In the genomic region with DNA sequence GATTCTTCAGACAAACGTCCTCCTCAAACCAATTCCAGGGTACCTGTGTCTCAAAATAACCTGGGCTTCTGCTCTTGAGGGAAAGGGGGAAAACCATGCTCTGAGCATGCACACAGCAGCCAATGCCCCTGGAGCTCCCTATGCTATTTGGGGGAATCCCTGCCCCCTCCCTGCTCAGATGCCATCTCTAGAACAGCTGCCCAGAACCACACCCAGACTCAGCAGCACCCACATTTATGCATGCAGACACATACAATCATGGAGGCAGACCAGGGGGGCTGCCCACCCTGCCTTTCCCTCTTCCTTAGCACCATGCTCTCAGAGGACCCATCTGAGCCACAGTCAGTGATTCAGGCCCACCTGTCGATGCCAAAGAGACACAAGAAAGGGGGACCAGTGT, we compare ENCODE assay signal across 22 mouse cellular contexts. TPM values are rescaled to one million over a fixed set of nuclear protein-coding genes. Genes with fewer than 3 reads are reported as not detected.
"Had no signal": no experiment of that assay in that cellular context is flagged by ENCODE, and none has a peak within 500 bp of the region (broad histone marks: within the 10 kb centered on the region; RNA-seq: fewer than 3 reads in every experiment).

No protein-coding gene starts in this region.

- H3K9ac ChIP-seq: liver, embryonic 13.5 days; liver, embryonic 15.5 days; liver, postnatal 0 days; lung, embryonic 15.5 days; midbrain, embryonic 12.5 days; neural tube, embryonic 13.5 days; neural tube, embryonic 15.5 days; stomach, embryonic 15.5 days had no signal

- H3K4me2 ChIP-seq: liver, embryonic 13.5 days; liver, embryonic 15.5 days; lung, embryonic 15.5 days; midbrain, embryonic 12.5 days; neural tube, embryonic 13.5 days; neural tube, embryonic 15.5 days had no signal

- H3K27ac ChIP-seq: liver, embryonic 13.5 days; liver, embryonic 15.5 days; lung, embryonic 15.5 days; macrophage; midbrain, embryonic 12.5 days; neural tube, embryonic 13.5 days; neural tube, embryonic 15.5 days; stomach, embryonic 15.5 days had no signal

- H3K27me3 ChIP-seq: liver, embryonic 15.5 days; lung, embryonic 15.5 days; midbrain, embryonic 12.5 days; neural tube, embryonic 13.5 days; neural tube, embryonic 15.5 days; stomach, embryonic 15.5 days had no signal

- DNase-seq: liver, embryonic 13.5 days; liver, postnatal 0 days; lung, adult 2 months; lung, postnatal 14 days; midbrain, embryonic 14.5 days; right cerebral cortex, postnatal 14 days; thymus, adult 2 months; thymus, postnatal 25 days had no signal

- ATAC-seq: liver, postnatal 0 days; midbrain, embryonic 16.5 days had no signal

- H3K9me3 ChIP-seq: liver, embryonic 13.5 days; liver, embryonic 15.5 days; lung, embryonic 15.5 days; megakaryocyte, embryonic 14.5 days; midbrain, embryonic 12.5 days; neural tube, embryonic 13.5 days; neural tube, embryonic 15.5 days; stomach, embryonic 15.5 days had no signal

- H3K4me3 ChIP-seq: liver, embryonic 13.5 days; liver, embryonic 15.5 days; lung, embryonic 15.5 days; megakaryocyte, embryonic 14.5 days; midbrain, embryonic 12.5 days; neural tube, embryonic 13.5 days; neural tube, embryonic 15.5 days; stomach, embryonic 15.5 days had no signal

- H3K36me3 ChIP-seq: liver, embryonic 15.5 days had no signal

RNA-seq across cellular contexts. Expression of a gene that starts 40.5 kb away (rescaled TPM):
- polyA plus RNA-seq: liver, embryonic 13.5 days; liver, embryonic 15.5 days; lung, adult 2 months; lung, embryonic 15.5 days; lung, postnatal 0 days; macrophage; midbrain, embryonic 12.5 days; midbrain, embryonic 14.5 days; midbrain, embryonic 16.5 days; neural tube, embryonic 11.5 days; neural tube, embryonic 13.5 days; neural tube, embryonic 15.5 days; spleen, adult 2 months; testis, adult 2 months; urinary bladder, adult 2 months had no signal
